Mouse (Mus musculus) CH12.LX (cell line): ENCODE results near the gene Coq10a. TPM values are rescaled to one million over a fixed set of nuclear protein-coding genes. Genes with fewer than 3 reads are reported as not detected.
A peak's percentile ranks its signal among the peaks of the same experiment; 100 is the strongest.

Source experiments
- DNase-seq: peaks from one replicate; pipeline ENCODE4 v3.0.0-alpha.2; 2013; ENCODE audit errors: extremely low read depth
- H3K27ac ChIP-seq: 2 replicates; pipeline ENCODE4 v1.5.1; 2012; ENCODE audit warnings: low read depth, mild to moderate bottlenecking, control low read depth, moderate library complexity; ENCODE audit not compliant: insufficient read depth
- H3K27me3 ChIP-seq: replicated peaks from 2 replicates; pipeline ENCODE3; 2012; ENCODE audit warnings: inconsistent platforms
- H3K36me3 ChIP-seq, 2 experiments: replicated peaks in 1 of 2; 2 replicates each; pipeline versions ENCODE3 to v1.6.1; 2012; ENCODE audit warnings: inconsistent platforms in 1 of 2, low read length in 1 of 2, mild to moderate bottlenecking in 1 of 2, mixed read lengths in 1 of 2, moderate library complexity in 1 of 2; ENCODE audit not compliant: control insufficient read depth in 1 of 2, insufficient read depth in 1 of 2
- H3K4me1 ChIP-seq, 2 experiments: 2 replicates each; pipeline ENCODE4 v1.6.1; 2012; ENCODE audit warnings: inconsistent platforms in 1 of 2, moderate library complexity in 1 of 2; ENCODE audit not compliant: insufficient read depth in 2 of 2, control insufficient read depth in 1 of 2
- H3K4me2 ChIP-seq: 2 replicates; pipeline ENCODE4 v1.6.1; 2012; ENCODE audit warnings: low read depth, mild to moderate bottlenecking, control low read depth; ENCODE audit not compliant: poor library complexity, insufficient read depth, severe bottlenecking
- H3K4me3 ChIP-seq, 3 experiments: fragments of 150-350 bp in 1 of 3; sonication (generic) in 1 of 3; replicated peaks in 1 of 3; 2 replicates each; pipeline versions ENCODE3 to v1.5.1; 2011 to 2012; ENCODE audit warnings: low read depth in 2 of 3, low read length in 2 of 3, mild to moderate bottlenecking in 2 of 3, moderate library complexity in 2 of 3, control low read depth in 1 of 3, improper control_type of control experiment in 1 of 3, inconsistent platforms in 1 of 3, mixed read lengths in 1 of 3; ENCODE audit not compliant: poor library complexity in 1 of 3
- H3K79me2 ChIP-seq: replicated peaks from 2 replicates; pipeline ENCODE4 v1.6.1; 2012; ENCODE audit warnings: mild to moderate bottlenecking, moderate library complexity; ENCODE audit not compliant: control insufficient read depth, poor library complexity, insufficient read depth, severe bottlenecking; ENCODE audit errors: extremely low read depth
- H3K9ac ChIP-seq: 2 replicates; pipeline ENCODE4 v1.6.1; 2012; ENCODE audit warnings: low read depth, mild to moderate bottlenecking, control low read depth, moderate library complexity; ENCODE audit not compliant: insufficient read depth
- H3K9me3 ChIP-seq: replicated peaks from 2 replicates; pipeline ENCODE3; 2012; ENCODE audit warnings: low read length, inconsistent platforms, mixed read lengths
- BHLHE40 ChIP-seq: IDR thresholded peaks from 2 replicates; pipeline ENCODE4 v1.6.1; 2011; ENCODE audit warnings: mild to moderate bottlenecking, low read depth, low read length, improper control_type of control experiment
- CHD1 ChIP-seq: IDR thresholded peaks from 2 replicates; pipeline ENCODE4 v1.6.1; 2012; ENCODE audit warnings: low read depth, low read length, improper control_type of control experiment, inconsistent platforms
- E2F4 ChIP-seq: IDR thresholded peaks from 2 replicates; pipeline ENCODE4 v1.6.1; 2011; ENCODE audit warnings: low read depth, low read length, improper control_type of control experiment; ENCODE audit not compliant: insufficient replicate concordance
- ELF1 ChIP-seq: IDR thresholded peaks from 2 replicates; pipeline ENCODE4 v1.6.1; 2014; ENCODE audit warnings: low read depth, mild to moderate bottlenecking, inconsistent platforms, low read length, improper control_type of control experiment
- EP300 ChIP-seq: IDR thresholded peaks from 2 replicates; pipeline ENCODE4 v1.6.1; 2011; ENCODE audit warnings: low read length, improper control_type of control experiment
- GABPA ChIP-seq: IDR thresholded peaks from 2 replicates; pipeline ENCODE4 v1.6.1; 2012; ENCODE audit warnings: low read depth, low read length, improper control_type of control experiment, inconsistent platforms; ENCODE audit not compliant: insufficient replicate concordance
- JUN ChIP-seq: IDR thresholded peaks from 2 replicates; pipeline ENCODE4 v1.6.1; 2011; ENCODE audit warnings: low read depth, mild to moderate bottlenecking, low read length, improper control_type of control experiment, moderate library complexity; ENCODE audit not compliant: insufficient read depth
- MAFK ChIP-seq: IDR thresholded peaks from 2 replicates; pipeline ENCODE4 v1.6.1; 2011; ENCODE audit warnings: low read length, improper control_type of control experiment; ENCODE audit not compliant: insufficient replicate concordance
- MEF2A ChIP-seq: IDR thresholded peaks from 2 replicates; pipeline ENCODE4 v1.6.1; 2014; ENCODE audit warnings: low read depth, mild to moderate bottlenecking, inconsistent platforms, low read length, improper control_type of control experiment, borderline replicate concordance
- MYC ChIP-seq: IDR thresholded peaks from 2 replicates; pipeline ENCODE4 v1.6.1; 2011; ENCODE audit warnings: low read depth, mild to moderate bottlenecking, improper control_type of control experiment, low read length
- NELFE ChIP-seq: IDR thresholded peaks from 2 replicates; pipeline ENCODE4 v1.6.1; 2011; ENCODE audit warnings: low read depth, low read length, improper control_type of control experiment
- PAX5 ChIP-seq: IDR thresholded peaks from 2 replicates; pipeline ENCODE4 v1.6.1; 2012; ENCODE audit warnings: low read length, inconsistent platforms, mixed read lengths
- POLR2A ChIP-seq: IDR thresholded peaks from 2 replicates; pipeline ENCODE4 v1.6.1; 2011; ENCODE audit warnings: low read depth, mild to moderate bottlenecking, improper control_type of control experiment, low read length
- POLR2AphosphoS2 ChIP-seq: IDR thresholded peaks from 2 replicates; pipeline ENCODE4 v1.6.1; 2011; ENCODE audit warnings: low read depth, low read length, improper control_type of control experiment
- RAD21 ChIP-seq: IDR thresholded peaks from 2 replicates; pipeline ENCODE4 v1.6.1; 2011; ENCODE audit warnings: low read depth, mild to moderate bottlenecking, low read length, improper control_type of control experiment, moderate library complexity
- RCOR1 ChIP-seq: conservative IDR thresholded peaks from 2 replicates; pipeline ENCODE4 v1.6.1; 2012; ENCODE audit warnings: low read depth, mild to moderate bottlenecking, inconsistent platforms, low read length, improper control_type of control experiment
- SIN3A ChIP-seq: IDR thresholded peaks from 2 replicates; pipeline ENCODE4 v1.6.1; 2012; ENCODE audit warnings: low read length, improper control_type of control experiment, inconsistent platforms
- TBP ChIP-seq: conservative IDR thresholded peaks from 2 replicates; pipeline ENCODE4 v1.6.1; 2011; ENCODE audit warnings: low read depth, low read length, improper control_type of control experiment
- UBTF ChIP-seq: IDR thresholded peaks from 2 replicates; pipeline ENCODE4 v1.6.1; 2012; ENCODE audit warnings: low read depth, mild to moderate bottlenecking, inconsistent platforms, low read length, improper control_type of control experiment, moderate library complexity
- USF2 ChIP-seq: conservative IDR thresholded peaks from 2 replicates; pipeline ENCODE4 v1.6.1; 2011; ENCODE audit warnings: low read depth, low read length, improper control_type of control experiment
- ZKSCAN1 ChIP-seq: IDR thresholded peaks from 2 replicates; pipeline ENCODE4 v1.6.1; 2012; ENCODE audit warnings: low read depth, inconsistent platforms, low read length, improper control_type of control experiment, borderline replicate concordance
- ZMIZ1 ChIP-seq: IDR thresholded peaks from 2 replicates; pipeline ENCODE4 v1.6.1; 2012; ENCODE audit warnings: low read depth, mild to moderate bottlenecking, inconsistent platforms, low read length, improper control_type of control experiment
- ZNF384 ChIP-seq: IDR thresholded peaks from 2 replicates; pipeline ENCODE4 v1.6.1; 2012; ENCODE audit warnings: low read depth, low read length, improper control_type of control experiment, inconsistent platforms
- dilution Hi-C: fragments of 300-500 bp; cut with MboI; formaldehyde crosslinking; loops from 2 replicates; pipeline ENCODE4 v1.14.3; 2020; ENCODE audit warnings: low sequenced_read_pairs; ENCODE audit not compliant: extremely low pct_unique_long_range_greater_than_20kb, extremely low pct_ligation_motif_present
- in situ Hi-C: fragments of 300-500 bp; cut with MboI; formaldehyde crosslinking; loops from 3 replicates; pipeline ENCODE4 v1.14.3; 2019; ENCODE audit warnings: low sequenced_read_pairs, low pct_ligation_motif_present, low pct_unique_long_range_greater_than_20kb, mixed read lengths
- polyA plus RNA-seq: library from polyadenylated mRNA; unstranded; fragments of >175 nt; gene quantifications from 2 replicates; pipeline ENCODE4 v1.2.1, GENCODE M21; 2012; ENCODE audit warnings: low read depth; ENCODE audit not compliant: insufficient read length
- total RNA-seq, 2 experiments: library from RNA; depleted of rRNA; stranded (reverse); fragments of 300-350 nt in 1 of 2; fragments of >200 nt in 1 of 2; gene quantifications; 2 replicates each; pipeline ENCODE4 v1.2.3; 2012 to 2014

Coq10a gene
- total and polyA plus RNA-seq, 3 experiments: 7.7 to 12.1 (median 11.1) TPM

- Histone ChIP-seq H3K4me3 (no peak overlapping the region), H3K36me3 (peaks cover 22 to 41% of the 10 kb centered on the region in 2 experiments), H3K9ac (no peak overlapping the region), H3K79me2 (peaks cover 3% of the 10 kb centered on the region; the same call in 1 of the 2 replicates), H3K27ac (no peak overlapping the region), H3K9me3 (no peaks in the 10 kb centered on the region), H3K4me1 (peaks cover 2 to 10% of the 10 kb centered on the region in 2 experiments; a peak in 2 of 4 replicates), H3K27me3 (no peaks in the 10 kb centered on the region), H3K4me2 (no peak overlapping the region)
- no peak for DNase-seq
- in situ Hi-C loops (no loop called here), dilution Hi-C loops (no loop called here)
- TF ChIP-seq MEF2A (no peak), ZNF384 (peak; percentile 59)
Observed at GRCm38 (mm10) chr10:128326825-128327224, 42.0 kb downstream of the Coq10a start.

- DNase-seq: no peak
- in situ Hi-C loops: no loop called here
- peak overlapping the region; percentile 47; the same call in 1 of the 2 replicates for H3K27ac ChIP-seq
Observed at GRCm38 (mm10) chr10:128323516-128323915, 45.3 kb downstream of the Coq10a start.

GRCm38 (mm10) chr10:128322141-128323108 lies 46.4 kb downstream of the Coq10a start, which contains the start of gene Cnpy2:
Gene Cnpy2, plus strand, starts transcription at chr10:128322459.
- Histone ChIP-seq H3K4me2 (peak within 1 kb of the TSS; percentile 76), H3K4me3 (peak within 1 kb of the TSS; percentile 64 to 86 (median 78)), H3K27me3 (no peaks in the 10 kb centered on the region), H3K79me2 (peaks cover 3% of the 10 kb centered on the region), H3K36me3 (peaks cover 47 to 62% of the 10 kb centered on the region in 2 experiments), H3K4me1 (peaks cover 6 to 15% of the 10 kb centered on the region in 2 experiments), H3K9me3 (no peaks in the 10 kb centered on the region), H3K9ac (peak within 1 kb of the TSS; percentile 93), H3K27ac (peak within 1 kb of the TSS; percentile 47)
- in situ Hi-C loops (no loop called here), dilution Hi-C loops (no loop called here)
- DNase-seq: peak; percentile 91
- TF ChIP-seq CHD1: no peak
- TF ChIP-seq E2F4: no peak
- TF ChIP-seq UBTF: peak; percentile 50; the same call in 1 of the 2 replicates
- peak; percentile 88 for TF ChIP-seq SIN3A
- peak; percentile 68 for TF ChIP-seq NELFE
- no peak; the same call in 1 of the 2 replicates for TF ChIP-seq GABPA
- peak; percentile 71 for TF ChIP-seq ZMIZ1
- no peak for TF ChIP-seq RAD21
- TF ChIP-seq PAX5: no peak
- TF ChIP-seq BHLHE40: peak; percentile 96
- no peak for TF ChIP-seq ZKSCAN1
- TF ChIP-seq JUN: no peak
- TF ChIP-seq MYC: peak; percentile 97
- no peak for TF ChIP-seq RCOR1
- TF ChIP-seq MAFK: no peak
- TF ChIP-seq TBP: peak; percentile 66; the same call in 1 of the 2 replicates
- TF ChIP-seq USF2: peak; percentile 85
- no peak for TF ChIP-seq EP300
- TF ChIP-seq POLR2AphosphoS2: no peak

More at GRCm38 (mm10) chr10:128323516-128323915, 45.3 kb downstream of the Coq10a start:
- peak overlapping the region; percentile 76 for H3K4me2 ChIP-seq
- peaks cover 3% of the 10 kb centered on the region for H3K79me2 ChIP-seq
- H3K4me1 ChIP-seq: peaks cover 6 to 15% of the 10 kb centered on the region in 2 experiments
- peak overlapping the region; percentile 64 to 86 (median 78) for H3K4me3 ChIP-seq
- dilution Hi-C loops: no loop called here
- peak overlapping the region; percentile 93 for H3K9ac ChIP-seq
- H3K9me3 ChIP-seq: no peaks in the 10 kb centered on the region
- peaks cover 42 to 60% of the 10 kb centered on the region in 2 experiments for H3K36me3 ChIP-seq
- no peak; the same call in 1 of the 2 replicates for TF ChIP-seq POLR2A
- TF ChIP-seq ELF1: 0 out of 2 replicates have a peak, but pooled peaks have one; percentile 45
- no peak for TF ChIP-seq USF2
- H3K27me3 ChIP-seq: no peaks in the 10 kb centered on the region
